Mouse (Mus musculus) gastrocnemius, adult 2 months (tissue): ENCODE measurements at regions not wholly inside any gene's neighbourhood (a gene's known extent, or its start where the extent isn't known, plus 50 kb on each side); places are given as distances from the start of the nearest gene placed in this dataset.

Experiments
- DNase-seq: peaks from one replicate; pipeline ENCODE4 v3.0.0; 2022
- H3K27ac ChIP-seq: fragments of 200-600 bp; 2 replicates; pipeline ENCODE4 v1.8.1; 2022; ENCODE audit warnings: mild to moderate bottlenecking
- H3K4me3 ChIP-seq: fragments of 200-600 bp; 2 replicates; pipeline ENCODE4 v1.8.1; 2022; ENCODE audit warnings: mild to moderate bottlenecking, moderate library complexity
- CTCF ChIP-seq: fragments of 200-600 bp; IDR thresholded peaks from 2 replicates; pipeline ENCODE4 v1.8.1; 2022; ENCODE audit warnings: antibody characterized with exemption, mild to moderate bottlenecking, moderate library complexity
- intact Hi-C: fragments of 180-260 bp; cut with DNase I; formaldehyde crosslinking; loops from one replicate; pipeline ENCODE4 v1.15.1; 2025

GRCm38 (mm10) chr1:88867138-88867537 lies 165.1 kb upstream of the Arl4c start:
- Histone ChIP-seq H3K27ac (no peak overlapping the region), H3K4me3 (no peak overlapping the region)
- no peak for TF ChIP-seq CTCF
- intact Hi-C loops = no loop called here
- no peak for DNase-seq

- H3K27ac ChIP-seq = no peak overlapping the region
- no peak for DNase-seq
These were observed 167.9 kb upstream of the Arl4c start for GRCm38 (mm10) chr1:88869885-88870284.

GRCm38 (mm10) chr1:88875356-88875755 lies 173.3 kb upstream of the Arl4c start:
- DNase-seq = no peak
- intact Hi-C loops = no loop called here
- no peak for TF ChIP-seq CTCF
- Histone ChIP-seq H3K27ac (no peak overlapping the region), H3K4me3 (no peak overlapping the region)

More at GRCm38 (mm10) chr1:88869885-88870284, 167.9 kb upstream of the Arl4c start:
- no peak for TF ChIP-seq CTCF
- H3K4me3 ChIP-seq = no peak overlapping the region
- intact Hi-C loops = no loop called here

GRCm38 (mm10) chr1:88877441-88877840 lies 175.4 kb upstream of the Arl4c start:
- intact Hi-C loops = no loop called here

GRCm38 (mm10) chr1:88878831-88879230 lies 176.8 kb upstream of the Arl4c start:
- intact Hi-C loops = no loop called here
- Histone ChIP-seq H3K27ac (no peak overlapping the region), H3K4me3 (no peak overlapping the region)
- no peak for DNase-seq
- no peak for TF ChIP-seq CTCF

More at GRCm38 (mm10) chr1:88877441-88877840, 175.4 kb upstream of the Arl4c start:
- Histone ChIP-seq H3K4me3 (no peak overlapping the region), H3K27ac (no peak overlapping the region)
- no peak for TF ChIP-seq CTCF
- no peak for DNase-seq

GRCm38 (mm10) chr1:88879367-88879766 lies 177.3 kb upstream of the Arl4c start:
- Histone ChIP-seq H3K27ac (no peak overlapping the region), H3K4me3 (no peak overlapping the region)
- TF ChIP-seq CTCF = no peak
- no peak for DNase-seq
- intact Hi-C loops = no loop called here

GRCm38 (mm10) chr1:88891041-88891440 lies 179.2 kb upstream of the Sh3bp4 start:
- intact Hi-C loops = no loop called here
- TF ChIP-seq CTCF = no peak
- no peak overlapping the region for H3K4me3 ChIP-seq
- H3K27ac ChIP-seq = no peak overlapping the region
- DNase-seq = no peak

- TF ChIP-seq CTCF = no peak
- Histone ChIP-seq H3K4me3 (no peak overlapping the region), H3K27ac (no peak overlapping the region)
- no peak for DNase-seq
- intact Hi-C loops = no loop called here
These were observed 167.8 kb upstream of the Sh3bp4 start for GRCm38 (mm10) chr1:88902426-88902825.

GRCm38 (mm10) chr1:88907766-88908463 lies 162.3 kb upstream of the Sh3bp4 start:
- Histone ChIP-seq H3K27ac (no peak overlapping the region), H3K4me3 (no peak overlapping the region)
- intact Hi-C loops = no loop called here
- TF ChIP-seq CTCF = no peak
- no peak for DNase-seq

- H3K27ac ChIP-seq = no peak overlapping the region
- no peak overlapping the region for H3K4me3 ChIP-seq
- peak; percentile 21 for DNase-seq
- no peak for TF ChIP-seq CTCF
- intact Hi-C loops = no loop called here
These were observed 161.5 kb upstream of the Sh3bp4 start for GRCm38 (mm10) chr1:88908683-88909082.

GRCm38 (mm10) chr1:88909314-88909713 lies 160.9 kb upstream of the Sh3bp4 start:
- no peak for DNase-seq
- intact Hi-C loops = no loop called here
- Histone ChIP-seq H3K4me3 (no peak overlapping the region), H3K27ac (no peak overlapping the region)
- no peak for TF ChIP-seq CTCF

- TF ChIP-seq CTCF = no peak
- Histone ChIP-seq H3K4me3 (no peak overlapping the region), H3K27ac (no peak overlapping the region)
- DNase-seq = no peak
- intact Hi-C loops = no loop called here
These were observed 160.2 kb upstream of the Sh3bp4 start for GRCm38 (mm10) chr1:88909864-88910573.

GRCm38 (mm10) chr1:88911724-88912123 lies 158.5 kb upstream of the Sh3bp4 start:
- intact Hi-C loops = no loop called here
- no peak overlapping the region for H3K27ac ChIP-seq
- TF ChIP-seq CTCF = no peak
- H3K4me3 ChIP-seq = no peak overlapping the region
- DNase-seq = no peak
